Mouse (Mus musculus) liver, postnatal 0 days (tissue): ENCODE results near the gene Cfap299.

ENCODE experiments used
- CTCF ChIP-seq: sonication (generic); IDR thresholded peaks from 2 replicates; pipeline ENCODE4 v1.5.1; 2016; ENCODE audit warnings: antibody characterized with exemption, low read depth
- EP300 ChIP-seq: IDR thresholded peaks from 2 replicates; pipeline ENCODE4 v1.6.1; 2016; ENCODE audit warnings: antibody characterized with exemption, low read depth, mild to moderate bottlenecking

DNA sequence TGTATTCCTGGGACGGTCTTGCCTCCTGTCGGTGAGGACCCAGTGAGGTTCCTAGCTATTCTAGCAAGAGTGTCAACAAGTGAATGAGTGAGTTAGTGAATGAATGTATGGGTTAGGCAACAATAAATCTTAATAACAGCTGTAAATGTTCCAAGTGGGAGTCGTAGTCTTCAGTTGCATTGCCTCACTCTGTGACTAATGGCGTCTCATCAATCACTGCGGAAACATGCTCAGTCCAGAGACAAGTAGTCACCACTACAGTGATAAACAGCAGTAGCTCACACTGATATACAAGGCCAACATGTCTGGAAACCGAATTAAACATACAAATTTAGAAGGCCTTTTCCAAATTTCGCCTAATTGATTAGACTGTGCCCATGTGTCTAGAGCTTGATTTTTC, 187.1 kb downstream of the Cfap299 start:
- no peak for TF ChIP-seq CTCF
- no peak for TF ChIP-seq EP300
